Mouse (Mus musculus): Measurements from ENCODE around the gene Pheta1.

Pheta1 gene

DNA sequence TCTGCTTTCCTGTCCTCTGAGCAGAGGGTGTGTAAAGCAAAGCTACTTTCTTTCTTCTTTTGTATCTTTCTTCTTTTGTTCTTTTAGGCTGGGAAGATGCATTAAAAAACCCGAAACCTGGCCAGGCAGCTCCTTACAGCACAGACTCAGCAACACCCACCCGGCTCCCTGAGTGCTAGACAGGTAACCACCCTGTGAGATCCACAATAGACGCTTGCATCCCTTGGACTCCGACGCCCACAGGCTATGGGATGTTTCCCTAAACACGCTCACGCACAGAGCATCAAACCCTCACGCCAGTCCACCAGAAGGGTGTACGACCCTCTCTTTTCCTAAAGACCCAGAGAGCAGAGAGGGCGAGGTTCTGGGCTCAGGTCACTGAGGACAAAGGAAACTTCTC, 45.9 kb downstream of the Pheta1 start:
- no peak for DNase-seq

DNA sequence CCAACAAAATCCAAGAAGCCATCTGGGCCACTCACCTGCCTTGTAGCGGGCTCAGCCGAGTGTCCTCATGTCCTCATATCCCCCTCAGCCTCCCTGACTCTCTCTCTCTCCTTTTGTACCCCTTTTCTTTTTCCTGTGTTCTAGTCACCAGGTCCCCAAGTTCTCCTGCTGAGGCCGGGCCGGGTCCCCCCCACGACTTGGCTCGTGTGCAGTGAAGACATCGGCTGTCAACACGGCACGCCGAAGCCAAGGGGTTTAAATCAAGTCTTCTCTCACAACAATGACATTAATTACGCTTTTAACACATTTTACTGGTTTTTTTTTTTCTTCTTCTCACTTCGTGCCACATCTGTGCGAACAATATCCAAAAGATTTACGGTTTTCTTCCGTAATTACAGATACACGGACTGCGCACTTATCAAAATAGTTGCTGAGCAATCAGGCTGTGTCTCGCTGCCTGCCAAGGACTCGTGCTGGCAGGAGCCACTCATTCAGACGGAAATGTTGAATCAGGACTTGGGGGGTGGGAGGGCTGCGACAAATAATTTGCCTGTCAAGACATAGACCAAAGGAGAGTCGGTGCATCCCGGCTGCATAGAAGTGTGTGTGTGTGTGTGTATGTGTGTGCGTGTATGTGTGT, 46.5 kb downstream of the Pheta1 start:
- no peak for DNase-seq

DNA sequence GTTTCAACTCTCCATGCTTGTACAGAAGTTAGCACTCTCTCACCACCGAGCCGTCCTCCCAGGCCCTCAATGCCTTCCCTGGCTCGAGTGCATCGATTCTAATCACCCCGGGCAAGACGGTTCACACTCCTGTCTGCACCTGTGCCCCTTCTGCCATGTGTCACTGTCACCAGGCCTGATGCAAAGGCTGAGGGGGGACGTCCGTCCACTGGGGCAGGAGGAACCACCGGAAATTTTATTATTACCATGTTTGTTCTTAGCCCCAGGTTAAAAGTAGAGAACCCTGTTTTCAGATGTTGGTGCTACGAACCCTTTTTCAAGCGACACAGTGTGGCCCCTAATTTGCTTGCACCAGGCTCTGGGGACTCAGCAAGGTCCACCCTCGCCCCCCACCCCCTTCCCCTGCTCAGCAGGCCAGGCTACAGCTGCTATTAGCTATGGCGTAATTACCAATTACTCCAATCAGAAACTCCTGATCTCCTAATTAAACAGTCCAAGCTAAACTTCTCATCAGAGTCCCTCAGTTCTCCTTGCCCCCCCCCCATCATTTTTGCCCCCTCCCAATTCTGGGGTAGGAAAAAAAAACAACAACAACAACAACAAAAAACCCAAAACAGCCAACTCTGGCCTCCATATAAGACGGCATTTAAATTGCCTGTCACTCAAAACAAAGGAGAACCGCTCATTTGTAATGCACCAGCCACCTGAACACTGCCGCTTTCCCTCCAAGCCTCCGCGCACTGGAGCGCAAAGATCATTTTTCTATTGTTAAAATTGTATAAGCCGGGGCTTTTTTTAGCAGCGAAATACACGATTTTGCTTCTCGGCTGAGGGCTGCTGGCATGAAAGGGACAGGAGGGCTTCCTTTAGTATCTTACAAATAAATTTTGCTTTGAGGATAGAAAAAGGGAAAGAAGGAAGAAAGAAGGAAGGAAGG, 54.3 kb downstream of the Pheta1 start:
- DNase-seq: no peak
